13 mouse cellular contexts compared by ENCODE assay signal in the genomic region with DNA sequence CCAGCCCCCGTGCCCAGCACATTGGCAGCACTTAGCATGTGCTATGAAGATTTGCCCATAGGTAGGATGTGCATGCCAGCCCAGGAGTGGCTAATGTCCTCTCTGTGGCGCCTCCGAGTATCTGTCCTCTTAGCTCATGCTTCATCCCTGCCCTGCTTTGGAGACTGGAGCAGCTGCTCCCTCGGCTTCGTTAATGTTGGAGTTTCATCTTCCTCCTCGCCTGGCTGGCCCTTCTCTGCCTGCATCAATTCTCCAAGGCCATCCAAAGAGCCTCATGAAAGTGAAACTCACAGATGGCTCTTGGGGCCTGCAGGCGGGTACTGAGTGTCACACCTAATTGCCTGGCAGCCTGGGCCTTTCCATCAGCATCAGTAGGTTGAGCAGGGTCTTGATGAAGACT.
"Had no signal": no experiment of that assay in that cellular context is flagged by ENCODE, and none has a peak within 500 bp of the region (broad histone marks: within the 10 kb centered on the region; RNA-seq: fewer than 3 reads in every experiment).

No protein-coding gene starts in this region.

- H3K9me3 ChIP-seq: limb, embryonic 13.5 days; liver, embryonic 15.5 days had no signal

- H3K4me3 ChIP-seq: layer of hippocampus, adult 2 months; limb, embryonic 13.5 days; liver, embryonic 15.5 days had no signal

- H3K27me3 ChIP-seq: limb, embryonic 13.5 days; liver, embryonic 15.5 days had no signal

- H3K27ac ChIP-seq: kidney, postnatal 0 days; layer of hippocampus, adult 2 months; limb, embryonic 13.5 days; liver, embryonic 15.5 days had no signal

- DNase-seq: kidney, adult 11 months; kidney, adult 9 months; kidney, postnatal 4 days; lung, adult 2 months; lung, postnatal 36 days; thymus, postnatal 36 days had no signal

- H3K4me1 ChIP-seq: liver, embryonic 15.5 days had no signal

- H3K4me2 ChIP-seq: limb, embryonic 13.5 days; liver, embryonic 11.5 days; liver, embryonic 15.5 days had no signal

- ATAC-seq: lung, postnatal 0 days; midbrain, embryonic 16.5 days had no signal

- H3K36me3 ChIP-seq: limb, embryonic 13.5 days; liver, embryonic 15.5 days had no signal

- H3K9ac ChIP-seq: limb, embryonic 13.5 days; liver, embryonic 15.5 days had no signal
